In genomic region chr10:80412656-80413541, GRCm38 (mm10) we compare ENCODE assay signal across 8 mouse cellular contexts. TPM values are rescaled to one million over a fixed set of nuclear protein-coding genes. Genes with fewer than 3 reads are reported as not detected.
A peak's percentile ranks its signal among the peaks of the same experiment; 100 is the strongest.
DNase-seq lines count a peak whose midpoint lies in the region; ATAC-seq and TF ChIP-seq lines count a peak whose summit lies in the region.

No protein-coding gene starts in this region.

- H3K9ac ChIP-seq in forebrain, postnatal 0 days = no peak overlapping the region
- H3K9ac ChIP-seq in hindbrain, embryonic 16.5 days (ENCODE audit: low read depth, low read length) = peak overlapping the region; percentile 4; the same call in 1 of the 2 replicates

- peak; percentile 77 for ATAC-seq in forebrain, postnatal 0 days
- ATAC-seq in hindbrain, embryonic 16.5 days = peak; percentile 77

- H3K4me2 ChIP-seq in forebrain, postnatal 0 days (ENCODE audit: low read depth) = no peak overlapping the region
- H3K4me2 ChIP-seq in hindbrain, embryonic 16.5 days (ENCODE audit: low read length) = no peak overlapping the region

- no peak overlapping the region for H3K4me3 ChIP-seq in forebrain, postnatal 0 days (ENCODE audit: low read depth, low read length)
- H3K4me3 ChIP-seq in hindbrain, embryonic 16.5 days (ENCODE audit: low read length) = no peak overlapping the region

- peak; percentile 66 for DNase-seq in adrenal gland, postnatal 14 days
- no peak for DNase-seq in adrenal gland, adult 8-10 months
- peak; percentile 25 for DNase-seq in NIH3T3 (ENCODE audit: low read depth)
- DNase-seq in forebrain, postnatal 0 days = peak; percentile 79
- DNase-seq in lung, postnatal 14 days = peak; percentile 77
- DNase-seq in kidney, postnatal 14 days = no peak
- no peak for DNase-seq in embryo, embryonic 10.5 days (ENCODE audit: low spot score)

- no peak for TF ChIP-seq CTCF in forebrain, postnatal 0 days (IDR thresholded peaks at IDR 0.05; ENCODE audit: low read depth)

- no peaks in the 10 kb centered on the region for H3K27me3 ChIP-seq in forebrain, postnatal 0 days (ENCODE audit: insufficient read depth, low read length)
- H3K27me3 ChIP-seq in hindbrain, embryonic 16.5 days (replicated peaks; ENCODE audit: control insufficient read depth, insufficient read depth, low read length) = no peaks in the 10 kb centered on the region

- no peaks in the 10 kb centered on the region for H3K4me1 ChIP-seq in forebrain, postnatal 0 days (ENCODE audit: insufficient read depth)
- H3K4me1 ChIP-seq in hindbrain, embryonic 16.5 days (ENCODE audit: control insufficient read depth, insufficient read depth, low read depth, low read length) = no peaks in the 10 kb centered on the region; the same call in 1 of the 2 replicates

- no peaks in the 10 kb centered on the region for H3K9me3 ChIP-seq in forebrain, postnatal 0 days (ENCODE audit: low read length)
- no peaks in the 10 kb centered on the region for H3K9me3 ChIP-seq in hindbrain, embryonic 16.5 days (ENCODE audit: control insufficient read depth, low read length)

- H3K36me3 ChIP-seq in forebrain, postnatal 0 days (ENCODE audit: insufficient read depth) = peaks cover 87% of the 10 kb centered on the region
- H3K36me3 ChIP-seq in hindbrain, embryonic 16.5 days (ENCODE audit: control insufficient read depth, insufficient read depth, low read length) = peaks cover 57% of the 10 kb centered on the region

- H3K27ac ChIP-seq in forebrain, postnatal 0 days (ENCODE audit: low read depth, low read length) = peak overlapping the region; percentile 45; the same call in 1 of the 2 replicates
- peak overlapping the region; percentile 30; the same call in 1 of the 2 replicates for H3K27ac ChIP-seq in hindbrain, embryonic 16.5 days (ENCODE audit: low read depth, low read length)

- 69% methylated on average over 44 of the region's 44 CpGs for WGBS in forebrain, postnatal 0 days
- WGBS in hindbrain, embryonic 16.5 days = 76% methylated on average over 43 of the region's 44 CpGs

RNA-seq across cellular contexts. Expression of gene Uqcr11, which starts 6.3 kb away (rescaled TPM):
- 1,202 and 1,279 TPM in 2 replicates for total RNA-seq in adrenal gland, postnatal 14 days (2021)
- total RNA-seq in adrenal gland, adult 8-10 months (2022) = 100 to 1,000 TPM; 515 to 715 (median 604) TPM
- total RNA-seq in forebrain, postnatal 0 days (2014; rRNA removed) = 230 and 424 TPM in 2 replicates
- 688 and 881 TPM in 2 replicates for polyA plus RNA-seq in forebrain, postnatal 0 days (2015; fragmentation: Nextera tagmentation; extraction: Ambion mirVana)
- 704 and 759 TPM in 2 replicates for polyA plus RNA-seq in hindbrain, embryonic 16.5 days (2015; fragmentation: Nextera tagmentation; extraction: Ambion mirVana)

RNA-seq across cellular contexts. Expression of gene Mbd3, which starts 13.5 kb away (rescaled TPM):
- 106 and 116 TPM in 2 replicates for total RNA-seq in adrenal gland, postnatal 14 days (2021)
- 100 to 1,000 TPM; 147 to 161 (median 156) TPM for total RNA-seq in adrenal gland, adult 8-10 months (2022)
- 37.9 and 43.9 TPM in 2 replicates for total RNA-seq in forebrain, postnatal 0 days (2014; rRNA removed)
- polyA plus RNA-seq in forebrain, postnatal 0 days (2015; fragmentation: Nextera tagmentation; extraction: Ambion mirVana) = 183 and 196 TPM in 2 replicates
- 196 and 207 TPM in 2 replicates for polyA plus RNA-seq in hindbrain, embryonic 16.5 days (2015; fragmentation: Nextera tagmentation; extraction: Ambion mirVana)

RNA-seq across cellular contexts. Expression of gene Tcf3, which starts 20.5 kb away (rescaled TPM):
- total RNA-seq in adrenal gland, postnatal 14 days (2021) = 54.4 and 61.8 TPM in 2 replicates
- total RNA-seq in adrenal gland, adult 8-10 months (2022) = 10 to 100 TPM; 56.7 to 75.7 (median 66.8) TPM
- 69.0 and 91.4 TPM in 2 replicates for total RNA-seq in forebrain, postnatal 0 days (2014; rRNA removed)
- 34.3 and 36.1 TPM in 2 replicates for polyA plus RNA-seq in forebrain, postnatal 0 days (2015; fragmentation: Nextera tagmentation; extraction: Ambion mirVana)
- polyA plus RNA-seq in hindbrain, embryonic 16.5 days (2015; fragmentation: Nextera tagmentation; extraction: Ambion mirVana) = 32.5 and 45.3 TPM in 2 replicates

RNA-seq across cellular contexts. Expression of gene Mex3d, which starts 25.4 kb away (rescaled TPM):
- 21.8 and 22.8 TPM in 2 replicates for total RNA-seq in adrenal gland, postnatal 14 days (2021)
- total RNA-seq in adrenal gland, adult 8-10 months (2022) = 10 to 100 TPM; 17.4 to 21.6 (median 20.8) TPM
- total RNA-seq in forebrain, postnatal 0 days (2014; rRNA removed) = 107 and 120 TPM in 2 replicates
- polyA plus RNA-seq in forebrain, postnatal 0 days (2015; fragmentation: Nextera tagmentation; extraction: Ambion mirVana) = 18.3 and 18.4 TPM in 2 replicates
- 9.1 and 9.2 TPM in 2 replicates for polyA plus RNA-seq in hindbrain, embryonic 16.5 days (2015; fragmentation: Nextera tagmentation; extraction: Ambion mirVana)

RNA-seq across cellular contexts. Expression of gene Plk5, which starts 56.6 kb away (rescaled TPM):
- total RNA-seq in adrenal gland, postnatal 14 days (2021) = 0.30 and 0.44 TPM in 2 replicates
- 1 to 10 TPM in 1 of 4 experiments, under 1 TPM in 3; 0.21 to 1.3 (median 0.41) TPM for total RNA-seq in adrenal gland, adult 8-10 months (2022)
- total RNA-seq in forebrain, postnatal 0 days (2014; rRNA removed) = 8.3 and 12.9 TPM in 2 replicates
- 4.6 and 7.4 TPM in 2 replicates for polyA plus RNA-seq in forebrain, postnatal 0 days (2015; fragmentation: Nextera tagmentation; extraction: Ambion mirVana)
- polyA plus RNA-seq in hindbrain, embryonic 16.5 days (2015; fragmentation: Nextera tagmentation; extraction: Ambion mirVana) = 9.3 and 11.0 TPM in 2 replicates

Comparison
In these comparisons a context has a peak if more than half of its experiments do, and no peak if none do; other contexts are left out.
1. DNase-seq: peak in adrenal gland, postnatal 14 days (single experiment), NIH3T3 (single experiment), forebrain, postnatal 0 days (single experiment) and lung, postnatal 14 days (single experiment); none in adrenal gland, adult 8-10 months (single experiment), kidney, postnatal 14 days (single experiment) and embryo, embryonic 10.5 days (single experiment).